Mouse (Mus musculus): ENCODE data around the gene 2010300C02Rik.

GRCm38 (mm10) chr1:37708270-37708955 is 11.5 kb downstream of the 2010300C02Rik start:
- TF ChIP-seq POLR2A (IDR thresholded peaks at IDR 0.05; ENCODE audit: borderline replicate concordance, extremely low read depth, low read depth, low read length) (no peak), CTCF (IDR thresholded peaks at IDR 0.05; ENCODE audit: insufficient read depth, low read length) (no peak)

Measured in lung, adult 2 months (tissue).